Mouse (Mus musculus) limb, embryonic 13.5 days (tissue): ENCODE measurements at regions not wholly inside any gene's neighbourhood (a gene's known extent, or its start where the extent isn't known, plus 50 kb on each side); places are given as distances from the start of the nearest gene placed in this dataset.

Source experiments
- ATAC-seq: fragments of 200-750 bp; cut with Nextera tagmentation; 2 replicates; pipeline ENCODE4 v1.8.0; 2017; ENCODE audit warnings: low read depth, moderate number of reproducible peaks, moderate TSS enrichment; ENCODE audit not compliant: low FRiP score
- H3K27ac ChIP-seq: fragments of 300-500 bp; sonication (generic); 2 replicates; pipeline ENCODE4 v1.5.1; 2015; ENCODE audit warnings: inconsistent platforms, mild to moderate bottlenecking, moderate library complexity
- H3K27me3 ChIP-seq: fragments of 300-500 bp; sonication (generic); 2 replicates; pipeline ENCODE4 v1.6.1; 2015; ENCODE audit warnings: mild to moderate bottlenecking, inconsistent platforms
- H3K36me3 ChIP-seq: fragments of 300-500 bp; sonication (generic); 2 replicates; pipeline ENCODE4 v1.6.1; 2015; ENCODE audit warnings: inconsistent platforms, mild to moderate bottlenecking, moderate library complexity
- H3K4me1 ChIP-seq: fragments of 300-500 bp; sonication (generic); 2 replicates; pipeline ENCODE4 v1.6.1; 2015; ENCODE audit warnings: inconsistent platforms
- H3K4me2 ChIP-seq: fragments of 300-500 bp; sonication (generic); replicated peaks from 2 replicates; pipeline ENCODE4 v1.6.1; 2015; ENCODE audit warnings: inconsistent platforms, mild to moderate bottlenecking, moderate library complexity
- H3K4me3 ChIP-seq: fragments of 300-500 bp; sonication (generic); 2 replicates; pipeline ENCODE4 v1.5.1; 2015; ENCODE audit warnings: moderate library complexity, mild to moderate bottlenecking, inconsistent platforms
- H3K9ac ChIP-seq: fragments of 300-500 bp; sonication (generic); 2 replicates; pipeline ENCODE4 v1.6.1; 2015; ENCODE audit warnings: mild to moderate bottlenecking, inconsistent platforms
- H3K9me3 ChIP-seq: fragments of 300-500 bp; sonication (generic); 2 replicates; pipeline ENCODE4 v1.6.1; 2016; ENCODE audit warnings: inconsistent platforms
- WGBS: fragments of 180-500 bp; shearing (Covaris S2); methylation state at CpG from one replicate; pipeline ENCODE4 v1.1.7; 2015; 5-methylcytosine and 5-hydroxymethylcytosine counted together

DNA sequence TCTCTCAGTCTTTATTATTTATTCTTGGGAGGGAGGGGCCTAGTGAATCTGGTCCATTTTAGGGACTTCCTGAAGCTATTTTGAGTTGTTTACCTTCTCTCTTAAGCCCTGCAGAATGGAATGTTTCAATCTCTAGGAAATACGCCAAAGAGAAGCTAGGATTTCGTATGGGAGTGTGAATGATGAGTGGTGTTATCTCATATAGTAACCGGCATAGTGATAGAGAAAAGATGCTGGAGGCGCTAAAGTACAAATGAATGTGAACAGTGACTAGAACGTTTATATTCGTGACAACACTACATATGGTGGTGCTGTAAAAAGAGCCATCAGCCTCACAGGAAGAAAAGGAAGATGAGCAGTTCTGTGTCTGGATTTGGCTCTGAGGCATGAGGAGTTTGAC, 145.2 kb upstream of the Ube2e3 start:
- ATAC-seq = no peak
- no peaks in the 10 kb centered on the region for H3K9me3 ChIP-seq
- H3K27me3 ChIP-seq = no peaks in the 10 kb centered on the region
- H3K4me2 ChIP-seq = no peak overlapping the region
- H3K36me3 ChIP-seq = no peaks in the 10 kb centered on the region
- H3K4me1 ChIP-seq = no peaks in the 10 kb centered on the region
- no peak overlapping the region for H3K4me3 ChIP-seq
- H3K9ac ChIP-seq = no peak overlapping the region
- 89% methylated on average over 6 of the region's 6 CpGs for WGBS
- H3K27ac ChIP-seq = no peak overlapping the region

DNA sequence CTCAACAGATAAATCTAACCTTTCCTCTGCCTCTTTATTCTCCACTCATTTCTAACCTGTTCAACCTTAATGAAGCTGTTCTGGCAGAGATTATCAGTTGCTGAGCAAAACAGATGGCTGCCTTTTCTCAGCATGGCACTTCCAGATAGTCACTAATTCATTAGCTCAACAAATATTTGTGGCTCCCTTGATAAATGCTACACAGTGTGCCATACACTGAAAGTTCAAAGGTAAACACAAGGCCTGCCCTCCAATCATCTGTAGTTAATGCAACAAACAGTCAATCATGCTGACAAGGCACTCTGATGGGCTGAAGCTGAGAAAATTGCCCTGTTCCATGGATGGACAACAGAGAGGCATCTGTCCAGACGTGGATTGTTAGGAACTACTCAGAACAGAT, 149.4 kb upstream of the Ube2e3 start:
- no peaks in the 10 kb centered on the region for H3K36me3 ChIP-seq
- H3K4me1 ChIP-seq = no peaks in the 10 kb centered on the region
- H3K27ac ChIP-seq = no peak overlapping the region
- no peak overlapping the region for H3K9ac ChIP-seq
- WGBS = 14% methylated on average over 1 of the region's 1 CpGs
- no peaks in the 10 kb centered on the region for H3K9me3 ChIP-seq
- H3K4me2 ChIP-seq = no peak overlapping the region
- no peaks in the 10 kb centered on the region for H3K27me3 ChIP-seq
- H3K4me3 ChIP-seq = no peak overlapping the region
- ATAC-seq = no peak

- Histone ChIP-seq H3K9ac (no peak overlapping the region), H3K4me3 (no peak overlapping the region), H3K4me1 (no peaks in the 10 kb centered on the region), H3K27ac (no peak overlapping the region), H3K27me3 (no peaks in the 10 kb centered on the region), H3K9me3 (no peaks in the 10 kb centered on the region), H3K4me2 (no peak overlapping the region), H3K36me3 (no peaks in the 10 kb centered on the region)
- WGBS = 76% methylated on average over 7 of the region's 7 CpGs
- ATAC-seq = no peak
Observed at GRCm38 (mm10) chr2:78716157-78716798, 151.6 kb upstream of the Ube2e3 start.

DNA sequence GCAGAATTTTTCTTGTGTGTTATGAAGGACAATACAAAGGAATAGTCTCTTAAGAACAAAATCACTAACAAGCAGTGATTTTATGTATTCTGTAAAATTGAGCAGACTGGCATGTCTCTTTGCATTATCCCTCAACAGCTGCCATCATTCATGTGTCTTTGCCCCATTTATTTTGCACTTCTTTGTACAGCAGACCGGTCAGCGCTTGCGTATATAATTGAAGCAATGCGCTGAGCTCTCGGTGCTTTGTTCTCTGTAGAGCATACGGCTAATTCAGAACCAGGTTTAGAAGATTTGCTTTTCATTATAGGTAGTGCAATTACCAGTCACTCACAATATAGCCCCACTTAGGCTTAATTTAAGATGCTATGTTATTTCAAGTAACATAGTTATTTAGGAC, 173.1 kb upstream of the Ube2e3 start:
- H3K4me1 ChIP-seq = no peaks in the 10 kb centered on the region
- no peak overlapping the region for H3K27ac ChIP-seq
- H3K9me3 ChIP-seq = no peaks in the 10 kb centered on the region
- no peak overlapping the region for H3K4me2 ChIP-seq
- no peak for ATAC-seq
- H3K36me3 ChIP-seq = no peaks in the 10 kb centered on the region
- no peak overlapping the region for H3K9ac ChIP-seq
- H3K4me3 ChIP-seq = no peak overlapping the region
- 39% methylated on average over 6 of the region's 6 CpGs for WGBS
- no peaks in the 10 kb centered on the region for H3K27me3 ChIP-seq

DNA sequence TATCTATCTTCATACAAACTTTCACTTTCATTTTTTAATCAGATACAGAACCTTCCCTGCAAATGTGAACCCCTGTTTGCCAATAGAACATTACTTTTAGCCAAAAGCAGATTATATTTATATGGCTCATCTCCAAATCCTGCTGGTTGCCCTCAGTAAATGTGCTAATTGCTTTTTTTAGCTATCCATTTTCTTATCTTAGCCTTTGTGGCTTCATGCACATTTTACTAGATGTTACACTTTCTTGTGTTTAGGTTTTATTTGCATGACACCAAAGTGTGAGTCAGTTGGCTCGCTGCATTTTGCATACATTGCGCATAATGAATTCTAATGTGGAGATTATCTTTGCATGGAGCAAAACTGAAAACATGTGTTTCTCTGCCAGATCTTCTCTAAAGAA, 211.3 kb upstream of the Ube2e3 start:
- WGBS = 84% methylated on average over 2 of the region's 2 CpGs
- Histone ChIP-seq H3K27me3 (no peaks in the 10 kb centered on the region), H3K4me3 (no peak overlapping the region), H3K9me3 (no peaks in the 10 kb centered on the region), H3K9ac (no peak overlapping the region), H3K4me1 (no peaks in the 10 kb centered on the region), H3K4me2 (no peak overlapping the region), H3K27ac (no peak overlapping the region), H3K36me3 (no peaks in the 10 kb centered on the region)
- no peak for ATAC-seq

DNA sequence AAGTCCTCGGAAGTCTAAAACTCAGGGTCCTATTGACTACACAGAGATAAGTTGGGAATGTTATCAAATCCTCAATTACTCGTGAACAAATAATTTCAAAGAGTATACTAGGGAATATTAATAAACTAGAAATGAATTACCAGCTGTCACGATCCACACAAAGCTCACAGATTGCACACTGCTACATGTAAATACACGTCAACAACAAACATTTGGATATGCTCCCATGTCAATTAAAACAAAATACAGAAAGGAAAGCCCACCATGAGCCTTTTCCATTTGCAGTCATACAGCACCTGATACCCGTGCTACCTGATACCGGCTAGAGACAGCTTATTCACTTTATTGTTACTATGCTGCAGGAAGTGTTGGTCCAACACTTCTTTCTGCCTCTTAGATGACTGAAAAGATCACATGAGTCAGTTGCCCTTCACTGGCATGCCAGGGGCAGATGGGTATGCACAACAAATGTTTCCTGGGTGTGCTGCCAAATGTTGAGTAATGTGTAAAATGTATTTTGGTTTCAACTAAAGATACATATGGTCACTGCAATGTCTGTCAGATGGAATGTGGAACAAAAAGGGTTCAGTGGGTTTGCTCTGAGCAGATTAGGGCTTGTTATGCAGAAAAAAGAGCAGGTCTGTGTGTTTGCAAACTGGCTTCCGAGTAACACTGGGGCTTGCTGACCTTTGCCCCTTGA, 212.6 kb upstream of the Ube2e3 start:
- no peak overlapping the region for H3K4me3 ChIP-seq
- no peaks in the 10 kb centered on the region for H3K27me3 ChIP-seq
- no peak for ATAC-seq
- H3K4me1 ChIP-seq = no peaks in the 10 kb centered on the region
- no peak overlapping the region for H3K27ac ChIP-seq
- no peak overlapping the region for H3K9ac ChIP-seq
- H3K4me2 ChIP-seq = no peak overlapping the region
- no peaks in the 10 kb centered on the region for H3K36me3 ChIP-seq
- 79% methylated on average over 7 of the region's 7 CpGs for WGBS
- H3K9me3 ChIP-seq = no peaks in the 10 kb centered on the region

GRCm38 (mm10) chr2:78651549-78651948, 216.4 kb upstream of the Ube2e3 start:
- H3K9me3 ChIP-seq = no peaks in the 10 kb centered on the region
- no peak overlapping the region for H3K4me2 ChIP-seq
- 66% methylated on average over 2 of the region's 2 CpGs for WGBS
- H3K36me3 ChIP-seq = no peaks in the 10 kb centered on the region
- no peak overlapping the region for H3K9ac ChIP-seq
- no peak overlapping the region for H3K27ac ChIP-seq
- no peak for ATAC-seq
- H3K4me1 ChIP-seq = no peaks in the 10 kb centered on the region
- H3K27me3 ChIP-seq = no peaks in the 10 kb centered on the region
- no peak overlapping the region for H3K4me3 ChIP-seq

DNA sequence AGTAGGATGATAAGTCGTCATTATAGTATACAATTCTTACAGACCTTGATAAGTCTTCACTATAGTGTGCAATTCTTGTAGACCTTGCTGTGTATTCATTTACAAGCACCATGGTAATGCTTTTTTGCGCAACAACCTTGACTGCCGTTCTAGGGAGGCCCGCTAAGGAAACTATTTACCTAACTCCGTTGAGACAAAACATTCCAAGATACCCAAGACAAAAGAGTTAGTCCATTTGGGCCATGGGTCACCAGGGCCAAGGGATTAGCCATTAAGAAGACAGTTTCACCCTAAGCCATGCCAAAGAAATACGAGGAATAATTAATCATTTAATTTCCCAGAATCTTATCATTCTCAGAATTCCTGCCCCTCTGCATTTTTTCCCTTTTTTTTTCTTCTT, 227.6 kb upstream of the Ube2e3 start:
- H3K27me3 ChIP-seq = no peaks in the 10 kb centered on the region
- H3K4me3 ChIP-seq = no peak overlapping the region
- H3K27ac ChIP-seq = no peak overlapping the region
- no peaks in the 10 kb centered on the region for H3K36me3 ChIP-seq
- no peak for ATAC-seq
- H3K9me3 ChIP-seq = no peaks in the 10 kb centered on the region
- no peaks in the 10 kb centered on the region for H3K4me1 ChIP-seq
- H3K4me2 ChIP-seq = no peak overlapping the region
- 89% methylated on average over 6 of the region's 6 CpGs for WGBS
- H3K9ac ChIP-seq = no peak overlapping the region

DNA sequence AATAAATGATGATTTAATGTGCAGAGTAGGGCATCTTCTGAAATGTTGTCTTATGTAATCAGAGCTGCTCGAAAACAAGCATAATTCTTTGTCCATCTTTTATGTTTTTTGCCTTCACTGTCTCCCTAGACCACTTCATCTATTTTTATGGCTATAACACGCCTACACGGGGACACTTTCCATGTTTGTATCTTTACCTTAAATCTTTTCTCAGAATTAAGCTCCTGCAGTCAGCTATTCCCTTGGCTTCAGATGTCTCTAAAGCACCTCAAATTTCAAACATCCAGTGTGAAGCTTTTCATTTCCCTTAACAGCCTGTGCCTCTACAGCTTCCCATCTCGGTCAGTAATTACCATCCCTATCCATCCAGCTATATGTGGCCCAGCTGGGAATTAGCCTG, 242.7 kb upstream of the Ube2e3 start:
- no peaks in the 10 kb centered on the region for H3K36me3 ChIP-seq
- H3K4me3 ChIP-seq = no peak overlapping the region
- WGBS = 70% methylated on average over 4 of the region's 4 CpGs
- H3K9me3 ChIP-seq = no peaks in the 10 kb centered on the region
- no peaks in the 10 kb centered on the region for H3K27me3 ChIP-seq
- no peak overlapping the region for H3K9ac ChIP-seq
- ATAC-seq = no peak
- no peak overlapping the region for H3K4me2 ChIP-seq
- no peak overlapping the region for H3K27ac ChIP-seq
- no peaks in the 10 kb centered on the region for H3K4me1 ChIP-seq

GRCm38 (mm10) chr2:78606388-78606787, 261.5 kb upstream of the Ube2e3 start:
- H3K36me3 ChIP-seq = no peaks in the 10 kb centered on the region
- H3K9me3 ChIP-seq = no peaks in the 10 kb centered on the region
- ATAC-seq = no peak
- no peaks in the 10 kb centered on the region for H3K4me1 ChIP-seq
- H3K4me3 ChIP-seq = no peak overlapping the region
- H3K27ac ChIP-seq = no peak overlapping the region
- no peaks in the 10 kb centered on the region for H3K27me3 ChIP-seq
- no peak overlapping the region for H3K4me2 ChIP-seq
- H3K9ac ChIP-seq = no peak overlapping the region

GRCm38 (mm10) chr2:78600753-78601152, 267.2 kb upstream of the Ube2e3 start:
- Histone ChIP-seq H3K4me2 (no peak overlapping the region), H3K4me1 (no peaks in the 10 kb centered on the region), H3K36me3 (no peaks in the 10 kb centered on the region), H3K27me3 (no peaks in the 10 kb centered on the region), H3K4me3 (no peak overlapping the region), H3K27ac (no peak overlapping the region), H3K9me3 (no peaks in the 10 kb centered on the region), H3K9ac (no peak overlapping the region)
- ATAC-seq = no peak
- WGBS = 81% methylated on average over 2 of the region's 2 CpGs

DNA sequence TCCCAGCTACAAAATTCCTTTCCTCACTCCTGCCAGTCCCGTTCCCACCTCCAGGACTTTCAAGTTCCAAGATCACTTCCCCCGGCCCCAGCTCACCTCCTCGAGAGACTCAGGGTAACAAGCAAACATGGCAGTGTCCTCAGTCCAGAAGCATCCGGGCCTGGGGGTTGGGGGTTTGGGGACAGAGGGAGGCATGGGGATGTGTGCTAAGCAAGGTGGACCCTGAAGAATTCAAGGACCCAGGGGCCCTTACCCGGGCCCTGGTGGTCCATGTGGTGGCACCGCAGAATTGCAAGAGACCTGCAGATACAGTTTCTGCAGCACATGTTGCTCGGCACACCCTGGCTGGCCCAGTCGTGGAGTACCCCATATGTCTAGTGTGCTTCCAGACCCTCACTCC, 269.9 kb upstream of the Ube2e3 start:
- Histone ChIP-seq H3K36me3 (no peaks in the 10 kb centered on the region), H3K27me3 (no peaks in the 10 kb centered on the region), H3K4me1 (no peaks in the 10 kb centered on the region), H3K9ac (no peak overlapping the region), H3K4me3 (no peak overlapping the region), H3K4me2 (no peak overlapping the region), H3K9me3 (no peaks in the 10 kb centered on the region), H3K27ac (no peak overlapping the region)
- WGBS = 85% methylated on average over 8 of the region's 8 CpGs
- ATAC-seq = no peak

DNA sequence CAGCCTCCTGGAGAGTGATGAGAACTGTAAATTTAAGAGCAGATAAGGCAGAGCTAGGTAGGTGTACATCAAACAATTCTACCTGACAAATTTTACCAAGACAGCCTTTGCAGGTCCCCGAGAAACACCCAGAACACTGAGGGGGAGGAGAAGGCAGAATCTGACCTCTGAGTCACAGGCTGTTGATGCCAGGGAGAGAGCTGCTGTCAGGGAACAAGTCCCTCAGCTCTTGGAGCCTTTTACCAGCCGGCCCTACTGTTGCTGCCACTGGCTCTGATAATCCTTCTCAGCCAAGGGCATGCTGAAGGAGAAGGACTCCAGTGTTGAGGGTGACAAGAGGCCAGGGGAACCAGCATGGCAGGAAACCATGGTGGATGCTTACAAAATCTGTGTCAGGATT, 271.7 kb upstream of the Ube2e3 start:
- no peak overlapping the region for H3K9ac ChIP-seq

More for the DNA sequence above, 271.7 kb upstream of the Ube2e3 start:
- H3K27ac ChIP-seq = no peak overlapping the region
- no peak overlapping the region for H3K4me3 ChIP-seq
- ATAC-seq = no peak
- no peaks in the 10 kb centered on the region for H3K9me3 ChIP-seq
- H3K36me3 ChIP-seq = no peaks in the 10 kb centered on the region
- no peaks in the 10 kb centered on the region for H3K4me1 ChIP-seq
- no peak overlapping the region for H3K4me2 ChIP-seq
- no peaks in the 10 kb centered on the region for H3K27me3 ChIP-seq
- 72% methylated on average over 2 of the region's 2 CpGs for WGBS
